Mouse (Mus musculus) adrenal gland, postnatal 25 days (tissue): Measurements from ENCODE around the gene Lrrc34. TPM values are rescaled to one million over a fixed set of nuclear protein-coding genes. Genes with fewer than 3 reads are reported as not detected.

Experiments used
- DNase-seq: peaks from one replicate; pipeline ENCODE4 v3.0.0; 2021; ENCODE audit warnings: mixed read lengths
- total RNA-seq: library from RNA; stranded (reverse); gene quantifications from 2 replicates; pipeline ENCODE4 v1.2.3, GENCODE M21; 2021

Gene Lrrc34
- total RNA-seq, 1 experiment from 2014 or later = not detected

DNA sequence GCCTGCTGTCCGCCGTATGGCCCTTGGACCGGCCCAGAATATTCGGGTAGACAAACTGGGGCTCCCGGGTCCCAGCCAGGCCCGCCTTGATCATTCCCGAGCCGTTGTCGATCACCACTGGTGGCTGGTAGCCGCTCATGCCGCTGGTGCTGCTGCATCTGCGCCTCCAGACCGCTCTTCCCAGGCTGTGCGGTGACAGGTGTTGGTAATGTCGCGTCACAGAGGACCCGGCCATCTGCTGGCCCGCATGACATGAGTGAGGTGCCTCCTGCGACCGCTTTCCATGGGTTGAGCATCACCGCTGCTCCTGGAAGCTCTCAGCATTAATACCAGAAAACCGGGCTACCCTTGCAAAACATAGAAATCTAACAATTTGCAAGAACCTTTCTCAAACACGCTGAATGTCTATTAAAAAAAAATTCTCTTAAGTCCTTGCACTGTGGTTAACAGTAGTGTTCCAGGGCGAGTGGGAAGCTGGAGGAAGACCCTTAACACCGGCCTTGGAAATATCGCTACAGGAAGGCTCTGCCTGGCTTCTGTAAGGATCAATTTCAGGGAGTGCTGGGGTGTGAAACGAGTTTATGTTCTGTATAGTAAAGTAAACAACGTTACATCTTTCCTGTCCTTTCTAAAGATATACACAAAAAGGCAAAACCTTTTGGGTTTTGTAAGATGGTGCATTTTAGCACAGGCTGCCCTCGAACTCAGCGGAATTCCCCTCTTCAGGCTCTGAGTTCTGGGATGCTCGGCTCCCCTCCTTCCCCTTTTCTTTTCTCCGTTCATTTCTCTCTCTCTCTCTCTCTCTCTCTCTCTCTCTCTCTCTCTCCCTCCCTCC is 47.7 kb downstream of the Lrrc34 start, which contains the start of gene Actrt3:
Actrt3 (minus strand) TSS at position 229 of the 835 bp plus-strand sequence.
- DNase-seq = peak; percentile 20

DNA sequence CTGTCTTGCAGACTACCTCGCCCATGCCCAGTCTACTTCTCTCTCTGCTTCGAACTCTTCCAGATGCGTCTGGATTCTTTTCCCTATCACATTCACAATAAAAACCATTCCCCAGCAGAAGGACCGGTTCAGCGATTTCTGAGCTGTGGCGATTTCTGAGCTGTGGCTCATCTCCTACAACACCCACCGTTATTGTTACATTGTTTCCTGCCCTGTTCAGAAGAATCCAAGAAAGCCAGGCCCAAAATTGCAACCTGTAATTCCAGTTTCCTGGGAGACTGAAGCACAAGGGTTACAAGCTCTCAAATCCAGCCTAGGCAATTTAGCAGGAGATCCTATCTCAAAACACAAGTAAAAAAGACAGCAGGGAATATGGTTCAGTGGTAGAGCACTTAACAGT is 50.4 kb downstream of the Lrrc34 start:
- DNase-seq = no peak

DNA sequence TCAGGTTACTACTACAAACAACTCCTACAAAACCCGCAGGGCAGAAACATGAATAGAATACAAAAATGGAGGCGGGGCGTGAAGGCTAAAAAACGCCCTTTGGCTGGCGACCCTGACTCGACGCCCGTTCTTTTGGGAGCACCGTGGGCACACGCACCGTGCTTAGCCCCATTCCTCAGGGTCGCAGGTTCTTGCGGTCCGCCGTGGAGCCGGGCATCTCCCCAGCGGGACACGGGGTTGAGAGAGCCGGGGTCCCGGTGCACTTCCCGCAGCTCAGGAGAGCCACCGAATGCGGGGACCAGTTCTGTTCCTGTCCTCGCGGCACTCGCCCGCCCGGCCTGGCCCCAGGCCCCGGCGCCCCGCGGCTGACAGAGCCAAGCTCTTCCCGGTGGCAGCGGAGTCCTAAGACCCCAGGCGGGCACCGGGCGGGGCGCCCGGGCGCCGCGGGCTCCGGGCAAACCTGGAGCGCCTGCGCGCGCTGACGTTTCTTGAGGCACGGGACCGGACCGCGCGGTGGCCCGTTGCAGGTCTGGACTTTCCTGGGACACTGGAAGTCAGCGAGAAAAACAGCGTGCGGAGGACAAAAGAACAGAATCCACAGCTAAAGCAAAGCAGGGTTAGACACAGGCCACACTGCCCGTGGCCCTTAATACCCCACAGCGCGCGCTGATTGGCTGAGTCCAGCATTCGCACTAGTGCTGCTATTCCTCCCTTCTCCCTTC is 52.4 kb downstream of the Lrrc34 start:
- peak; percentile 59 for DNase-seq

DNA sequence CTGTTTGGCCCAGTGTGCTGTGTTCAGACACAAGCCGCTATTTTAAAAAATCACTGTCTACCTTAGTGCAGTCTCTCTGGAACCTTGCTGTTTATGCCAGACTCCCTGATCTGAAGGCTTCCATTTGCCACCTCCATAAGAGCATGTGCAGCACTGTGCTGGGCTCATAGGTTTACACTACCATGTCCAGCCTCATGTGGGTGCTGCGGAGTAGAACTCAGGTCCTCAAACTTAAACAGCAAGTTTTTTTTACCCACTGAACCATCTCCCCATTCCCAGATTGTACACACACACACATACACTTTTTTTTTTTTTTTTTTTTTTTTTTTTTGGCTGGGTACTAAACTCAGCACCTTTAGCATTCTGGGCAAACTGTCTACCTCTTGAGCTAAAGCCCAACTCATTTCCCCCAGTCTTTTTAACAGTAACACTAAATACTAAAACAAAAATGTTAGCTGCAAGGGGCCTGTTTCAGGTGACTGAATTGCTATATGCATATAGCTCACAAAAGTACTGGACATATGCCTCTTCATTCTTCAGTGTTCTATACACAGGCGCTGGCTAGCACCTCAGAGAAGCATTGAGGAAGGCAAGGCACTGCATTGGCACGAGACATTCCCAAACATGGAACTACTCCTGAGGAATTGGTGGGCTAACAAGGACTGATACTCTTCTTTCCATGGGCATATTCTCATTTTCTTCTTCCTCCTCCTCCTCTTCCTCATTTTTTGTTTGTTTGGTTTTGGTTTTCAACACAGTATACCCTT is 53.8 kb downstream of the Lrrc34 start:
- DNase-seq = no peak

DNA sequence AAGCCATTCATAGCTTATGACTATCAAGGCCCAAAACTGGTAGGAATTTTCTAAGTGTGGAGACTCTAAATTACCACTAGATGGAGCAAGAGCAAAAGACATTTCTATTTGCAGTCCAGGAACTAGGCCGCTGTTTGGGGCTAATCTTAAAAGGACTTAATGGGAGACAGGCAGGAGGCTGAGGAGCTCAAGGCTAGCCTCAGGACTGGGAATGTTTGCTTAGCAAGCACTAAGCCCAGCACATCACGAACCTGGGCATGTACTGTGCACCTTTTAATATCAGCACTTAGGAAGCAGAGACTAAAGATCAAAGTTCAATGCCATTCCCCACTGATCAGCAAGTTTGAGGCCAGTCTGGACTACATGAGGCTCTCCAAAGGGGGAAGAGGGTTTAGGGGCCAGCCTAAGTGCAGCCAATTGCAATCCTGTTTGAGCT is 55.2 kb downstream of the Lrrc34 start:
- DNase-seq = no peak

DNA sequence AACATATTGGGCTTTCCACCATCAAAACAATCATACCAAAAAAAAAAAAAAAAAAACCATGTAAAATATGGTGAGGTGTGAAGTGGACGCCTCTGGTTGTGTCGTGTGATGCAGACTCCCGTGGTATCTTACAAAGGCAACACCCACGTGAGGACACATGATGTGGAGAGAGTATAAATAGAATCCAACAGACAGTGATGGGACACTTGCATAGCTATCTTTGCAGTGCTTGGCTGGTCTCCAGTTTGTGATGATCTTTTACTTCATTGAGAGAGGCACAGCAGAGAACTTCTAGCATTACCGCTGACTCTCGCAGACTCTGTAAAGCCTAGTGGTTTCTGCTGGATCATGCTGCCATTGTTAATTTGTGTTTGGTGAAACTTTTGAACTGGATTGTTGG is 58.8 kb downstream of the Lrrc34 start:
- no peak for DNase-seq

Other genes starting within 250 kb of the Lrrc34 start
- 4.1 and 7.1 TPM in 2 replicates for gene Mecom, start 99.9 kb downstream of the Lrrc34 start, total RNA-seq
- not detected in 2 replicates for gene Actrt3, start 47.9 kb downstream of the Lrrc34 start, total RNA-seq
- gene Mynn, start 45.8 kb downstream of the Lrrc34 start, total RNA-seq = 24.9 and 25.3 TPM in 2 replicates
- gene Lrriq4, start 3.4 kb downstream of the Lrrc34 start, total RNA-seq = not detected in 2 replicates
- not detected in 2 replicates for gene Lrrc31, start 52.0 kb upstream of the Lrrc34 start, total RNA-seq
- not detected in 2 replicates for gene Samd7, start 98.4 kb upstream of the Lrrc34 start, total RNA-seq
- gene Sec62, start 145.0 kb upstream of the Lrrc34 start, total RNA-seq = 103 and 131 TPM in 2 replicates
- gene Gpr160, start 208.1 kb upstream of the Lrrc34 start, total RNA-seq = 0.67 and 0.91 TPM in 2 replicates